Mouse (Mus musculus) stomach, embryonic 14.5 days (tissue): ENCODE measurements around the gene Wdtc1. TPM values are rescaled to one million over a fixed set of nuclear protein-coding genes. Genes with fewer than 3 reads are reported as not detected.

Experiments used
- ATAC-seq: fragments of 200-750 bp; cut with Nextera tagmentation; 2 replicates; pipeline ENCODE4 v1.8.0; 2017; ENCODE audit warnings: low read depth, moderate TSS enrichment; ENCODE audit not compliant: insufficient number of reproducible peaks, insufficient read depth, low FRiP score
- H3K27ac ChIP-seq: fragments of 300-500 bp; sonication (generic); 2 replicates; pipeline ENCODE4 v1.5.1; 2014; ENCODE audit warnings: mild to moderate bottlenecking, low read length, moderate library complexity, mixed read lengths
- H3K27me3 ChIP-seq: fragments of 300-500 bp; sonication (generic); 2 replicates; pipeline ENCODE4 v1.6.1; 2014; ENCODE audit warnings: low read length, control low read depth, mixed read lengths; ENCODE audit not compliant: control insufficient read depth, insufficient read depth
- H3K36me3 ChIP-seq: fragments of 300-500 bp; sonication (generic); 2 replicates; pipeline ENCODE4 v1.6.1; 2014; ENCODE audit warnings: mild to moderate bottlenecking, control low read depth, low read length, moderate library complexity, mixed read lengths; ENCODE audit not compliant: control insufficient read depth, insufficient read depth
- H3K4me1 ChIP-seq: fragments of 300-500 bp; sonication (generic); 2 replicates; pipeline ENCODE4 v1.6.1; 2014; ENCODE audit warnings: low read length, control low read depth, mixed read lengths; ENCODE audit not compliant: control insufficient read depth, insufficient read depth
- H3K4me2 ChIP-seq: fragments of 300-500 bp; sonication (generic); replicated peaks from 2 replicates; pipeline ENCODE4 v1.6.1; 2014; ENCODE audit warnings: low read depth, low read length, control low read depth
- H3K4me3 ChIP-seq: fragments of 300-500 bp; sonication (generic); 2 replicates; pipeline ENCODE4 v1.5.1; 2014; ENCODE audit warnings: low read depth, low read length, control low read depth
- H3K9ac ChIP-seq: fragments of 300-500 bp; sonication (generic); replicated peaks from 2 replicates; pipeline ENCODE4 v1.6.1; 2014; ENCODE audit warnings: low read depth, mild to moderate bottlenecking, control low read depth, low read length, moderate library complexity, mixed read lengths
- H3K9me3 ChIP-seq: fragments of 300-500 bp; sonication (generic); 2 replicates; pipeline ENCODE4 v1.6.1; 2016; ENCODE audit warnings: low read depth, low read length, control low read depth; ENCODE audit not compliant: control insufficient read depth
- WGBS: fragments of 180-500 bp; shearing (Covaris S2); extraction: QIAGEN DNeasy Blood & Tissue Kit; methylation state at CpG from one replicate; pipeline ENCODE4 v1.1.7; 2014; 5-methylcytosine and 5-hydroxymethylcytosine counted together
- polyA plus RNA-seq: library from polyadenylated mRNA; unstranded; fragments of >200 nt; fragmentation: Nextera tagmentation; extraction: Ambion mirVana; gene quantifications from 2 replicates; pipeline ENCODE4 v1.2.1, GENCODE M21; 2014

Wdtc1 gene
- polyA plus RNA-seq, 1 experiment from 2014 or later, result 19.9 TPM

DNA sequence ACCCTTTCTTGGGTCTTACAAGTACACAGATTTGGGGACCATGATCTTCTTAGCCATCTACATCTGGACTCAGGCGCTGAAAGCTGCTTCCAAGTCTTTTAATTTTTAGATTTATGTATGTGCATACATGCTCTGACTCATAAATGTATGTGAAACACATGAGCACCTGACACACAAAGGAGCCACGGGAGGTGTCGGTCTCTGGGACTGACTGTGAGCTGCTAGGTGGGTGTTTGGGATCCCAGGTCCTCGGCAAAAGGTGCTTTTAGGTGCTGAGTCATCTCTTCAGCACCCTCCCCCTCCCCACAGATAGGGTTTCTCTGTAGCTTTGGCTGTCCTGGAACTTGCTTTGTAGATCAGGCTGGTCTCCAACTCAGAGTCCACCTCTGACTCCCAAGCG, 89.5 kb downstream of the Wdtc1 start:
- Histone ChIP-seq H3K27ac (no peak overlapping the region), H3K36me3 (peaks cover 33% of the 10 kb centered on the region)
- 90% methylated on average over 5 of the region's 5 CpGs for WGBS

GRCm38 (mm10) chr4:133262882-133263281, 90.4 kb downstream of the Wdtc1 start, which contains the start of gene Sytl1:
Gene Sytl1, minus strand, starts transcription at chr4:133263113.
- WGBS, result 32% methylated on average over 7 of the region's 7 CpGs
- Histone ChIP-seq H3K4me1 (0 out of 2 replicates have a peak, but pooled peaks cover under 1% of the 10 kb centered on the region), H3K27ac (peak within 1 kb of the TSS; percentile 27; the same call in 1 of the 2 replicates), H3K9me3 (no peaks in the 10 kb centered on the region), H3K9ac (no peak within 1 kb of the TSS), H3K36me3 (peaks cover 24% of the 10 kb centered on the region), H3K4me3 (peak within 1 kb of the TSS; percentile 6; the same call in 1 of the 2 replicates), H3K27me3 (no peaks in the 10 kb centered on the region), H3K4me2 (peak within 1 kb of the TSS; percentile 12; the same call in 1 of the 2 replicates)
- no peak for ATAC-seq

More for the DNA sequence above, 89.5 kb downstream of the Wdtc1 start:
- Histone ChIP-seq H3K27me3 (no peaks in the 10 kb centered on the region), H3K4me3 (no peak overlapping the region), H3K4me1 (no peaks in the 10 kb centered on the region), H3K9ac (no peak overlapping the region), H3K4me2 (no peak overlapping the region), H3K9me3 (no peaks in the 10 kb centered on the region)
- ATAC-seq, result no peak

DNA sequence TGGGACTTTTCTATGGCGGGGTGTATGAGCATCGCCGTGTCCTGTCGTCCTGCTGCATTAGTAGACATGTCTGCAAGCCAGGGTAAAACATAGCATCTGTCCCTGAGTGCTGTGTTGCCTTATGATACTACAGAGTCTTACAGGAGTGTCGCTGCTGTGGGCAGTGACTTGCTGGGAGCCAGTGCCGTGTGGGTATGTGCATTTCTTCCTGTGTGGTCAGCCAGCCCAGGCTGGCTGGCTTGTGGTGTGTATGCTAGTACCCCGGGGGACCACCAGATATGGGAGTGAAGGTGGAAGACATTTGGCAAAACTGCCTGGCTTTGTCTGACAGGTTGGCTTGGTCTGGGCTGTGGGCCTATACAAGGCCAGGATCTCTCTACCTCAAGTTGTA, 90.9 kb downstream of the Wdtc1 start:
- peak overlapping the region; percentile 27; the same call in 1 of the 2 replicates for H3K27ac ChIP-seq
- no peak overlapping the region for H3K9ac ChIP-seq
- H3K36me3 ChIP-seq, result peaks cover 20% of the 10 kb centered on the region; the same call in 1 of the 2 replicates
- H3K4me2 ChIP-seq, result no peak overlapping the region
- H3K4me1 ChIP-seq, result 0 out of 2 replicates have a peak, but pooled peaks cover 3% of the 10 kb centered on the region
- no peaks in the 10 kb centered on the region for H3K27me3 ChIP-seq
- ATAC-seq, result no peak
- WGBS, result 70% methylated on average over 7 of the region's 7 CpGs
- peak overlapping the region; percentile 6; the same call in 1 of the 2 replicates for H3K4me3 ChIP-seq
- no peaks in the 10 kb centered on the region for H3K9me3 ChIP-seq

DNA sequence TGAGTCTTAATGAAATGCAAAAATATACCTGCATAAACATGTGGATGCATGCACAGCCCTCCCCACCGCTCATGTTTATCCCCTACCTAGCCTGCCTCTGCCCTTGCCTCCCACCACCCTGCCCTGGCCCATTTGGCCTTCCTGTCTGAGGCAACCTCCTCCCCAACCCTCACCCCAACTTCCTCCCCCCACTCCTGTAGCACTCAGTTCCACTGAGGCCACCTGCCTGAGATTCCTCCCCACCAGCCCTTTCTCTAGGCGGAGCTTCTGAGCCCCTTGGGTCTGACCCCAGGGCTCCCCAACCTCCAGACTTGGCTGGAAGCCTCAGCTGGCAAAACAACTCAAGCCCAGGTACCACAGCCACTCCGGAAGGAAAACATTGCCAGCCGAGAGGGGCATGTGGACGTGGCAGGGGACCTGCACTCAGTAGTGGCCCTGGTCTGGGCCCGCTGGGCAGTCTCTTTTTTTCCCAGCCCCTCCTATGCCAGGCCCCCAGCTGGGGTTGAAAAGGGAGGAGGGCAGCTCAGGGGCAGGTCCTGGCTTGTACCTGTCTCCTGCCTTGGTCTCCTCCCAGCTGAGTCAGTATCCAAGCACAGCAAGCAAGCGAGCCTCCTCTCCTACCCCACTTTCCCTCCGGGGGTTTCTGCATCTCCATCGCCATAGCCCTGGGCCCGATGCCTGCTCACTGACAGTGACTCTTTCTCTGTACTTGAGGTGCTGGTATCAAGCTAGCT, 91.5 kb downstream of the Wdtc1 start:
- ATAC-seq, result no peak
- H3K27ac ChIP-seq, result peak overlapping the region; percentile 21; the same call in 1 of the 2 replicates
- no peak overlapping the region; the same call in 1 of the 2 replicates for H3K4me3 ChIP-seq
- H3K4me1 ChIP-seq, result 0 out of 2 replicates have a peak, but pooled peaks cover 3% of the 10 kb centered on the region
- no peak overlapping the region for H3K9ac ChIP-seq
- H3K9me3 ChIP-seq, result no peaks in the 10 kb centered on the region
- H3K27me3 ChIP-seq, result no peaks in the 10 kb centered on the region
- peak overlapping the region; percentile 12 for H3K4me2 ChIP-seq
- 49% methylated on average over 10 of the region's 10 CpGs for WGBS
- H3K36me3 ChIP-seq, result peaks cover 15% of the 10 kb centered on the region; the same call in 1 of the 2 replicates

- WGBS, result 64% methylated on average over 12 of the region's 12 CpGs
- Histone ChIP-seq H3K36me3 (no peaks in the 10 kb centered on the region), H3K9me3 (no peaks in the 10 kb centered on the region), H3K4me2 (no peak overlapping the region), H3K4me3 (no peak overlapping the region), H3K9ac (no peak overlapping the region), H3K27ac (no peak overlapping the region), H3K4me1 (0 out of 2 replicates have a peak, but pooled peaks cover 3% of the 10 kb centered on the region), H3K27me3 (peaks cover 8% of the 10 kb centered on the region; the same call in 1 of the 2 replicates)
- ATAC-seq, result no peak
These were observed 95.4 kb downstream of the Wdtc1 start for GRCm38 (mm10) chr4:133257798-133258408.

- H3K4me1 ChIP-seq, result 0 out of 2 replicates have a peak, but pooled peaks cover 3% of the 10 kb centered on the region
- peak overlapping the region; percentile 26 for H3K4me2 ChIP-seq
- no peak overlapping the region for H3K9ac ChIP-seq
- H3K27me3 ChIP-seq, result peaks cover 8% of the 10 kb centered on the region; the same call in 1 of the 2 replicates
- H3K4me3 ChIP-seq, result no peak overlapping the region
- peak; percentile 57; the same call in 1 of the 2 replicates for ATAC-seq
- H3K9me3 ChIP-seq, result no peaks in the 10 kb centered on the region
- H3K27ac ChIP-seq, result no peak overlapping the region
- 24% methylated on average over 12 of the region's 12 CpGs for WGBS
- no peaks in the 10 kb centered on the region for H3K36me3 ChIP-seq
These were observed 96.1 kb downstream of the Wdtc1 start for GRCm38 (mm10) chr4:133257230-133257629.

- ATAC-seq, result peak; percentile 39; the same call in 1 of the 2 replicates
- no peak overlapping the region for H3K4me3 ChIP-seq
- 0 out of 2 replicates have a peak, but pooled peaks cover 3% of the 10 kb centered on the region for H3K4me1 ChIP-seq
- H3K9me3 ChIP-seq, result no peaks in the 10 kb centered on the region
- H3K4me2 ChIP-seq, result peak overlapping the region; percentile 26
- 16% methylated on average over 24 of the region's 24 CpGs for WGBS
- peaks cover 11% of the 10 kb centered on the region for H3K27me3 ChIP-seq
- no peak overlapping the region for H3K27ac ChIP-seq
- no peaks in the 10 kb centered on the region for H3K36me3 ChIP-seq
- H3K9ac ChIP-seq, result no peak overlapping the region
These were observed 96.5 kb downstream of the Wdtc1 start for GRCm38 (mm10) chr4:133256820-133257219.

GRCm38 (mm10) chr4:133255392-133255791, 97.9 kb downstream of the Wdtc1 start:
- Histone ChIP-seq H3K9me3 (no peaks in the 10 kb centered on the region), H3K9ac (no peak overlapping the region), H3K4me2 (no peak overlapping the region), H3K4me3 (no peak overlapping the region), H3K4me1 (peaks cover 14% of the 10 kb centered on the region; the same call in 1 of the 2 replicates), H3K27ac (no peak overlapping the region), H3K27me3 (peaks cover 22% of the 10 kb centered on the region), H3K36me3 (no peaks in the 10 kb centered on the region)
- 59% methylated on average over 6 of the region's 6 CpGs for WGBS
- ATAC-seq, result no peak
